Mouse (Mus musculus) mesoderm, embryonic 11.5 days (tissue): ENCODE results near the gene Dcaf5.

Source experiments
- DNase-seq: peaks from one replicate; pipeline ENCODE4 v3.0.0-alpha.2; 2012; ENCODE audit warnings: low read depth, low spot score

Gene Dcaf5

DNA sequence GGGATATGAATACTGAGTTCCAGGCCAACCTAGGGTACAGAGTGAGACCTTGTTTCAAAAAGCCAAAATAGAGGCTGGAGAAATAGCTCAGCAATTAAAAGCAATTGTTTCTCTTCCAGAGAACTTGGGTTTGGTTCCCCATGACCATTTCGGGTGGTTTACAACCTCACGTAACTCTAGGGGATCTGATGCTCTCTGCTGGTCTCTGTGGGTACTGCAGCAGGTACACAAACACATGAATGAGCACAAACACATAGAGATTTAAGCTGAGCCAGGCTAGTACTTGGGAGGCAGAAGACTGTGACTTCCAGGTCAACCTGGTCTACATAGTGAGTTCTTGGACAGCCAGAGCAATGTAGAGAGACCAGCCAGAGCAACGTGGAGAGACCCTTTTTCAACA, 28.6 kb downstream of the Dcaf5 start:
- peak; percentile 55 for DNase-seq

DNA sequence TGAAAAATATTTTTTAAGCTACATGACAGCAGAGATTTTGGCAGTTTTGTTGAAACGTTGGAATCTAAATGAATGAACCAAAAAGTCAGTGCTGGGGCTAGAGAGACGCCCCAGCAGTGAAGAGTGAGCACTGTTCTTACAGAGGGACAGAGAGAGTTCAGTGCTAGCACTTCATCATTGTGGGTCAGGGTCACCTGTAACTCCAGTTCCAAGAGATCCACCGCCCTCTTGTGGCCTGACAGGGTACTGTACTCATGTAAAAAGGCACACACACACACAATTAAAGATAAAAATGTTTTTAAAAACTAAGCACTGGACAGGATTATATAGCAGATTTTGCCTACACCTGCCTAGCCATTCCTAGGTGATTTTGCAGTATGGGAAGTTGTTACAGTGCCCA, 29.8 kb downstream of the Dcaf5 start:
- DNase-seq = peak; percentile 63

DNA sequence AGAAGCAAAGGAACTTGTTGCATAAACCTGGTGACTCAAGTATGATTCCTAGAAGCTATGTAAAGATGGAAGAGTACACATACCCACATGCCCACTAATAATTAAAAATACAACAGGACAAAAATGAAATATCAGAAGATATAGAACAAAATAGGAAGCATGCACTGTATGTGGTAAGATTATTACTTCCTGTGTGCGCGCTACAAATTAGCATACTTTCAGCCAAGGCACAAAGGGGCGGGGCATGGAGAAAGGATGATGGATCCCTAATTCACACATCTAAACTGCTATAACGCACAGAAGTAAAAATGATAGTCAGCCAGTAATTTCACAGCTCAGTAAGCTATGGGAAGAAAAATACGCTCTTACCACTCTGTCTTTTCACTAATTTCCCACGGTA, 32.3 kb downstream of the Dcaf5 start:
- no peak for DNase-seq

DNA sequence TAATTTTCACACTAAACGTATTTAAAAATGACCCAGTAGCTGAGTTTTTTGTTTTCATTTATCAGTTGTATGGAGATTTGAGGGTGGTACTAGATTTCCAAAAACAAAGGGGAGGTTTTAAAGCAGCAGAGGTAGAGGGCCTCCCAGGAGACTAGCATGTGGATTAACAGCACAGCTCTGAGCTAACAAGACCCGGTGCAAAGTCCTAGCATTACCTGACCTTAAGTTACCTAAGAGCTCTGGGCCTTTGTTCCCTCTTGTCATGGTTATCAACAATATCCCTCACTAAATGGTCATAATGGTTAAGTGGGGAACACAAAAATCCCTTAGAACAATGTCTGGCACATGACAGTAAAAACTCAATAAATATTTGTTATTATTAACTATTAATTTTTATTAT, 37.3 kb downstream of the Dcaf5 start:
- no peak for DNase-seq

DNA sequence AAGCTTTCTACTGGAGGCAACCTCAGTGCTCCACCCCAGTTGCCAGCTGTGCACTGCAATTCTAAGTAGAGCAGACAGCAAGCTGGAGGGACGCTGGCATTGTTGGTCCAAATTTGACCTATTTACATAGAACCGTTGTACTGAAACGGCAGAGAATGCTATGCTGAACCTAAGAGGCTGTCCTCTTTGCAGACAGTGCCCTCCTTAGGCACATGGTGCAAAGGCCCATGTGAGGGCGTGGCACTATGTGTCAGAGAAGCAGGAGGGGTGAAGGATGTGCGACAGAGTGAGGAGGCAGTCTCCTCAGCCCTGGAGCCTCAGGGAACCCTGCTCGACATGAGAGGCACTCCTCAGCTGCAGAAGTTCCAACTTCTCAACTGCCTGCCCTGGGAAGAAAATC, 40.0 kb downstream of the Dcaf5 start:
- DNase-seq = no peak

DNA sequence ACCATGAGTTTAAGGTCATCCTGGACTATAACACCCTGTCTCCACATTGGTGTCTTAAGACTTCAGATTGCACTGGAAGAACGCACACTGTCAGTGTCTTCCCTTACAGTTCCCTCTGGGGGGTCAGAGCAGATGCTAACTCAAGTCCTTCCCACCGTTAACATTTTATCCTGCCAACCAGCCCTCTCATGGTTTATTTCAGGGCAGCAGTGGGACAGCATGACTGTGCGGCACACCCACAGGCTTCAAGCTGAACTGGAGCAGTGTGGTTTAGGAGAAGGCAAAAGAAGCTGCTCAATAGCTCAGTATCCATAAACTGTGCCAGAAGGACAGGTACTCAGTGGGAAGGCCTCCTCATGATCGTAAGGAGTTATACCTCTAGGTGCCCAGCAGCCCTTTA, 41.1 kb downstream of the Dcaf5 start:
- no peak for DNase-seq

DNA sequence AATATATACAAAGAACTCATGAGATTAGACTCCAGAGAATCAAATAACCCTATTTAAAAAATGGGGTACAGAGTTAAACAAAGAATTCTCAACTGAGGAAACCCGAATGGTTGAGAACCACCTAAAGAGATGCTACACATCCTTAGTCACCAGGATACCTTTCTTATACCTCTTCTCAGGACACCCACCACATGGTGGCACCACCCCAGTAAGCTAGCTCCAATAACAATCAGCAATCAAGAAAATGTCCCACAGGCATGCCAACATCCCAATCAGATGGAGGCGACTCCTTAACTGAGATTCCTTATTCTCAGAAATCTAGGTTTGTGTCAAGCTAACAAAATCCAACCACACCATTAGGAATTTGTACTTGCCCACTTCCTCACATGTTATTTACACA, 42.4 kb downstream of the Dcaf5 start:
- DNase-seq = no peak

DNA sequence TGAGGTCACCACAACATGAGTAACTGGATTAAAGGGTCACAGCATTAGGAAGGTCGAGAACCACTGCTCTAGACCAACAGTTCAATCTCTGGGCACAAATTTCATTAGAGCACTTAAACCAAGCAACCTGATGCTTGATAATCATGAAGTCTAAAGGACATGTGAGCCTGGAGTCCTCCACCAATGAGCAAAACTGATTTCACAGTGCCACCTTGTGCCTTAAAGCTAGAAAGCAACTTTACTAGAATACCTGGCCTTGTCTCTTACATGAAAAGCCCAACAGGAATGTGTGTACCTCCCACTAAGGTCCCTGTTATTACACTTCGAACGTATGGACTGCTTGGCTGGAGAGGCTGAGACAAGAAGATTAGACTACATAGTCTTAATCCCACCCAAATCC, 47.0 kb downstream of the Dcaf5 start:
- DNase-seq = peak; percentile 22

DNA sequence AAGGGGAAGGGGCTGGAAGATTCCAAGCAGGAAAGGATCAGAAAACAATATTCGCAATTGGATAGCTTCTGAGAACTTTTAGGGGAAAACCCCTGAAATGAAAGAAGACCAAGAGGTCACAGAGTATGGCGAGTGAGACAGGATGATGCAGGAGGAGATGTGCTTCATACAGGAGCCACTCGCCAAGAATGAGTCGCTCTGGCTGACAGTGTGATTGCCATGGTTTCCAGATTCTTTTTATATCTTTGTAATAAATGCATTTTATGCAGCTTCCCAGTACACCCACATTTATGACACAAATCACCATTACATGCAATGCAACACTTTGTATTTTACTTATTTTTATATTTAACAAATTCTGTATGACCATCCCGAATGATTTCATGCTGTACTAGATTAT, 49.1 kb downstream of the Dcaf5 start:
- no peak for DNase-seq

DNA sequence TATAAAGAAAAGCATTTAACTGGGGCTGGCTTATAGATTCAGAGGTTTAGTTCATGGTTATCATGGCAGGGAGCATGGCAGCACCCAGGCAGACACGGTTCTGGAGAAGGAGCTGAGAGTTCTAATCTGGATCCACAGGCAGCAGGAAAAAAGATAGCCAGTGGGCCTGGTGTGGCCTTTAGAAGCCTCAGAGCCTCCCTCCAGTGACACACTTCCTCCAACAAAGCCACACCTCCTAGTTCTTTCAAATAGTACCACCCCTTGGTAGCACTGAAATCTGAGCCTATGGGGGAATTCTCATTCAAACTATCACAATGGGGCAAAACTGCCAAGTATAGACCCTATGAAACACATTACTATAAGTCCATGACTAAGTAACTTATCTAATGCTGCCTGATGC, 51.0 kb downstream of the Dcaf5 start:
- DNase-seq = no peak

DNA sequence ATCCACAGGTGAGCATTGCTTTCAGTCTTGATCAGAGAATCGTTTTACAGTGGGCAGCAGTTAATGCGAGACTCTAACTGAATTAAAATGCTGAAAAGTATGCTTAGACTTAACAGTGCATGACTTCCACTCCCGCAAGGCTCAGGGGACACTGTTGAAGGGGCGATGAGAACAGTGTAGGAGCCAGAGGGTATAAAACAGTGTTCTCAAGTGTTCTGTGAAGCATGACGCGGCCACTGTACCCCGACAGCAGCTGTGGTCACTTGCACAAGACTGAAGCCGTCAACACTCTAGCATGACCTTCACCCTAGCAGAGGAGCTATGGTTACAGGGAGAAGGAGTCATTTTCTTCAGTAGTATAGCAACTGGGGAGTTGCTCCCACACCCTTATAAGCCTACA, 52.9 kb downstream of the Dcaf5 start:
- DNase-seq = no peak

DNA sequence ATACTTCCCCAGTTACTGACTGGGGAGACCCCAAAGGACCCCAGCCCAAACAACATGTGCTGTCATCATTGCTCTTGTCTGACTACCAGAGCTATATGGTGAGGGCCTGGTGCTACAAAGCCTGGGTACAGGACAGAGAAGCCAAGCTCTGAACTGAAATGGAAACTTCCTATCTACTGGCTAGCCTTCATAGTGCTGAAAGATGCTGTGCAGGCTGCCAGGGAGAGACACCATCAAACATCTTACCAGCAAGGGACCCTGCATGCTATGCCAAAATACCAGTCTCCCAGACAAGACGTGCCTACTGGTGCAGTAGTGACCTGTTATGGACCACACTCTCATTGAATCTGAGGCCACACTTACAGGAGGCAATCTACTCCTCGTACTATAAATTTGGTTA, 53.6 kb downstream of the Dcaf5 start:
- no peak for DNase-seq

DNA sequence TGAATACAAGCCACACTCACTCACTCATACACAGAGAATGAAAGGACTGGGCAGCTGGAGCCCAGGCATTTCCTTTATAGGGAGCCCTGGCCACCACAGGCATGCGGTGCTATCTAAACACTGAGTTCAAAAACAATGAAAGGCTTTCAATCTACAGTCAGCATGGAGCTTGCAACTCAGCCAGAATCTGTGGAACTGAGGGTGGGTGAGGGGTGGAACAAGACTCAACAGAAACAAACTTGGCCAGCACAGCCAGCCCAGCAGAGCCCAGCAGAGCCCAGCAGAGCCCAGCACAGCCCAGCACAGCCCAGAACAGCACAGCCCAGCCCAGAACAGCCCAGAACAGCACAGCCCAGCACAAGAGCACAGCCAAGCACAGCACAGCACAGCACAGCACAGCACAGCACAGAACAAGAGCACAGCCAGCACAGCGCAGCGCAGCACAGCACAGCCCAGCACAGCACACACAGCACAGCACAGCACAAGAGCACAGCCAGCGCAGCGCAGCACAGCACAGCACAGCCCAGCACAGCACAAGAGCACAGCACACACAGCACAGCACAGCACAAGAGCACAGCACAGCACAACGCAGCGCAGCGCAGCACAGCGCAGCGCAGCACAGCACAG, 56.5 kb downstream of the Dcaf5 start:
- DNase-seq = peak; percentile 44

DNA sequence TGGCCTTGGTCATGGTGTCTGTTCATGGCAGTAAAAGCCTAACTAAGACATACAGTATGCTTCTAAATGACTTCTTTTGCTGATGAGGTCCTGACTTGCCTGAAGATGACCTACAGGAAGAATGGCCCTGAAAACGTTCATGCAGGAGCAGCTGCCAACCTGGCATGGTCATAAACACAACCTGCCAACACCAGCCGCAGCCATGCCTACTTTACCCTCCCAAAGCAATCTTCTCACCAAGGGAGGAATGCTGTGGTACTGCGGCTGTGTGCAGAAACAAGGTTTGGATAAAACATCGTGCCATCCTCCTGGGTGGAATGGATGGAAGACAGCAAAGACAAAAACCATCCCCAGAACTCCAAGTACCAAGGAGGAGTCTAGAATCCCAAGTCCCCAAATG, 57.0 kb downstream of the Dcaf5 start:
- no peak for DNase-seq

DNA sequence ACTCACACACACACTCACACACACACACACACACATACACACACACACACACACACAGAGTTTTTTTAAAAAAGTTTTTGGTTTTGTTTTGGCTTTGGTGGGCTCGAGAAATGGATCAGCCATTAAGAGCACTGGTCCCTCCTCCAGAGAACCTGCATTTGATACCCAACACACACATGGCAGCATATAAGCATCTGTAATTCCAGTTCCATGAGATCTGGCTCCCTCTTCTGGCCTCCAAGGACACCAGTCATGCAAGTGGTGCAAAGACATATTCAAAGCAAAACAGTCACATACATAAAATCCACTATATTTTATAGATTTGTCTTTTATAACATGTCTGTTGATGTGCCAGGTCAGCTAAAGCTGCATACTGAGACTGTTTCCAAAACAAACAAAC, 58.8 kb downstream of the Dcaf5 start:
- peak; percentile 61 for DNase-seq

DNA sequence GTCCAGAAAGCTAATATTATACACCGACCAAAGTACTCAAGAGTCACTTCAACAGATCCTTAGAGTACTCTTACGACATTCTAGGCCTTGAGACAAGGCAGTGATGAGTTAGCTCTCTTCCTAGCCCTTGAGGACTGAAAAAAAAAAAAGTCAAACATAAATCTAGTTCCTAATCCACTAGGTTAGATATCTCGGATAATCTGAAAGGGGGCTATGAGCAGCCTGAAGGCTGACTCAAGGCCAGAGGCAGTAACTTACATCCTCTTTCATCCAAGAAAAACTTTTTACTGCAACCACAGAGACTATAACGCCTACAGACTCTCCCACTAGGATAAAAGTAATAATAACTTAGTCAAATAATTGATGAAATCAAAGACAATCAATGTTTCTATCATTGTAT, 60.7 kb downstream of the Dcaf5 start:
- no peak for DNase-seq

DNA sequence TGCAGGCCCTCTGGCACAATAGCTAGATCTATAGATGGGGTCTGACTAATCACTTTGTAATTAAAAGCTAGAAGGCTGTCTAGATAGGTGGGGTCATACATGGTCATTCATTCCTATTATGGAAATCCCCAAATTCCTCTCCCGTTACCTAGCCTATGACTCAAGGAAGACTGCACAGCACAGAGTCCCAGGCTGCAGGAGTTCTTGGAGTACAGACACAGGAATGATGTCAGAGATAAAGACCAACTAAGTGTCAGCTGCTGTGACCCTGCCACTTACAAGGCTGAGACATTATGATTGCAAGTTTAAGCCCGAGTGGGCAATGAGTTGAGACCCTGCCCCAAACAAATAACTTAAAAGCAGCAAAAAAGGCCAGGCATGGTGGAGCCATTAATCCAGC, 61.7 kb downstream of the Dcaf5 start:
- DNase-seq = no peak

DNA sequence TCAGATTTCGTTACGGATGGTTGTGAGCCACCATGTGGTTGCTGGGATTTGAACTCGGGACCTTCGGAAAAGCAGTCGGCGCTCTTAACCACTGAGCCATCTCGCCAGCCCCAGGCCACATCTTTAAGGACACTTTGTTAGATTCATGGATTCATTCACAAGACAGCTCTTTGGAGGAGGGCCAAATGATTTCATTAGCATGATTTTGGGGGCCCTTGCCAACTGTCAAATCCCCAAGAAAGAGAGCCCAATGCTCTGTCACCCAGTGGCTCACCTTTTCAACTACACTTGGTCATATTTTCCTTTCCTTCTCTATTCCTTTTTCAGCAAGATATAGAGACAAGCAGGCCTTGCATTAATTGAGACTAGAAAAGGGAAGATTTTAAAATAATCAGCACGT, 63.5 kb downstream of the Dcaf5 start:
- no peak for DNase-seq

DNA sequence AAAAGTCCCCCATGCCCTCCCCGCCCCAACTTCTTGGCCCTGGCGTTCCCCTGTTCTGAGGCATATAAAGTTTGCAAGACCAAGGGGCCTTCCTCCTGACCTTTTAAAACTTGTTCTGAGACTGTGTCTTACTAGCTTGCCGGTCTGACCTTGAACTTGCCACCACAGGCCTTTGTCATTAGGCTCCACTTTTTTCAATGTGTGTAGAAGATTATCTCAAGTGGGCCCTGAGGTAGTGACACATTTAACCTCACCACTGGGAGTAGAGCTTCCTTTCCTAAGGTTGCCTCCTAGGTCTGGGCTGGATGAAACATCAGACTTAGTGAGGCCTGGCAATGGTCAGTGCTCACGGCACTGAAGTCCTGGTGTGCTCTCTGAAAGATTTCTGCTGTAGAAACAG, 69.2 kb downstream of the Dcaf5 start:
- no peak for DNase-seq

DNA sequence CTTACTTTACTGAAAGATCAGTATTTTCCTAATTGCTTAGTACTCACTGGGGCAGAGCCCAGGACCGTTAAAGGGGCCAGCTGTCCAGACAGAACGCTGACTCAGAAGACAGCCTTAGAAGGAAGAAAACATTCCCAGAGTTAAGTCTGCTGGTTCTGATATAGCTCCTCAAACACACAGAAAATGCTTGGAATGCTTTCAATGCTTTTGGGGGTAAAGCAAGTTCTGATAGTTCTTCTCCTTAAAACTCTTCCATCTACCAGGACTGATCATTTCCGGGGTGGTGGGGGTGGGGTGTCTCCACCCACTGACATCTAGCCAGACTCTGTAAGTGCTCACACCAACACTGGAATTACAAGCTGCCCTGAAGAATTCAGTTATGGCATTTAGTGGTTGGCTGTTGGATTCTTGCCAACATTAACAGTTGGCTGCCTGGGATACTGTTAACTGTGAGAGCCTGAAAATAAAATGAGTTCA, 70.4 kb downstream of the Dcaf5 start:
- peak; percentile 30 for DNase-seq

DNA sequence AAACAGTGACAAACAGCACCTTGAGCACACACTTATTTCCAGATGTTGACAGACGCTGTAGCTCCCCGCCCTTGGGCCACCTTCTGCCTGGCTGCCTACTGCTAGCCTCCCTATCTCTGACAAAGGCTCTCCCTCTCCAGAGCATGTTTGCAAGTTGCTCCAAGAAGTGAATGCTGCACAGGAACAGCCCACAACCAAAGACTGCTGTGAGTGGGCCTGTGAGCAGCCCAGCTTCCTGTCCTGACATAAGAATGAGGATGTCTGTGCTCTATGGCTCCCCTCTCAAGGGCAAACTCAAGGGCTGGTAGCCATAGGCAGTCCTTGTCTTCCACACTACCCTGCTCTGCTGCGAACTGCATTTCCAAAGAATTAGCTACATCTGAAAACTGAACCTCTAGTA, 71.1 kb downstream of the Dcaf5 start:
- DNase-seq = no peak

DNA sequence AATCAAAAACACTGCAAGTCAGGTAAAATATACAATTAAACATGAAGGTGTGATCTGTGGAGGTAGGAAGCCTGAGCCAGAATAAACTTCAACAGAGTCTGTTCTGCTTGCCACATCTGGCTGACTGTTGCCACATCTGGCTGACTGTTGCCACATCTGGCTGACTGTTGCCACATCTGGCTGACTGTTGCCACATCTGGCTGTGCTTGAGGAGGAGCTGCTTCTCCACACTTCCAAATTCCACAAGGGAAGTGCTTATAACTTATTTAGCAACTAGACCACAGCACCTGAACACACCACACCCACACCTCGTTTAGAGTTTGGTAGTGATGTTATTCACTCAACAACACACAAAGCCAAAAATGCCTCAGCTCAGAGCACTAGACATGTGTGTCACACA, 74.7 kb downstream of the Dcaf5 start:
- DNase-seq = no peak

DNA sequence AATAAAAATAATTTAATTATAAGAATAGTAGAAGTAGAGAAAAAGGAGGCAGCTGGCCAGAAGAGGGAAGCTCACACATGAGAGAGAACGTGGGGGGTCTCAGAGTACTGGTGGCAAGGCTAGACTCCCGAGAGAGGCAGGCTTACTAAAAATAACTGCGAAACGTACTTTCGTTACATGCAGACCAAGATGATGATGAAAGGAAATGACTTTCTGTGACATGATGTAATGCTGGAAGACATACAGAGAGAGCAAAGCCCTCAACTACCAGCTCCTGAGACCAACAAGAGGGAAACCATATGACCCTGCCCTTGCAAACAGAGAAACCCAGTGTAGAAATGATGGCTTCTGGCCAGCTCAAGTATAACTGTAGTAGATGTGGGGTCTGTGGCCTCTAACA, 76.1 kb downstream of the Dcaf5 start:
- no peak for DNase-seq

DNA sequence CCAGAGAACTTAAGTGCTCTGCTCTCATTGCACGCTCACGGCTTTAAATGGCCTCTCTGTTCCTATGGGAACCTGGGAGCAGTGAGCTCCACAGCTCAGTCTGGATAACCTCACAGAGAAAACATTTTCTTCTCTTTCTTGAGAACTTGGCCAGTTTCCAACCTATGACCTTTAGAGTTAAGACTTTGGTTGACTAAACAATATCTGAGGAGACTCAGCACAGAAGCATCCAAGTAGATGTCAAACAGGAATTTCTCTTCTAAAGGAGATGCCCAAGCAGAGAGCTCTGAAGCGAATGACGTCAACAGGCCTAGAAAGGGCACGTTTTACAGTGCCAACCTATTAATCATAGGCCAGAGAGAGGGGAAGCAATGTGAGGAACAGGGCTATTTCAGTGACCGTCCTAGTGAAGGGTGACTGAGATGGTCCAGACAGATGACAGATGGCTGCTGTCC, 91.6 kb downstream of the Dcaf5 start:
- DNase-seq = no peak
